Mouse (Mus musculus) C2C12 (cell line): ENCODE data around the gene Snapc3.

Source experiments
- CEBPB ChIP-seq: IDR thresholded peaks from one replicate; pipeline ENCODE4 v1.6.1; 2011; ENCODE audit warnings: low read depth, mild to moderate bottlenecking, control low read depth, moderate library complexity
- CTCF ChIP-seq: IDR thresholded peaks from one replicate; pipeline ENCODE4 v1.5.1; 2011; ENCODE audit not compliant: control insufficient read depth, insufficient read depth, insufficient read length
- MAX ChIP-seq: IDR thresholded peaks from one replicate; pipeline ENCODE4 v1.6.1; 2011; ENCODE audit warnings: mild to moderate bottlenecking, control low read depth
- MYOD1 ChIP-seq: IDR thresholded peaks from one replicate; pipeline ENCODE4 v1.6.1; 2011; ENCODE audit warnings: low read depth; ENCODE audit not compliant: control insufficient read depth, insufficient read length
- MYOG ChIP-seq: IDR thresholded peaks from one replicate; pipeline ENCODE4 v1.6.1; 2011; ENCODE audit not compliant: control insufficient read depth, insufficient read length; ENCODE audit errors: extremely low read depth
- USF1 ChIP-seq: IDR thresholded peaks from one replicate; pipeline ENCODE4 v1.6.1; 2011; ENCODE audit warnings: low read depth, mild to moderate bottlenecking, control low read depth, moderate library complexity

DNA sequence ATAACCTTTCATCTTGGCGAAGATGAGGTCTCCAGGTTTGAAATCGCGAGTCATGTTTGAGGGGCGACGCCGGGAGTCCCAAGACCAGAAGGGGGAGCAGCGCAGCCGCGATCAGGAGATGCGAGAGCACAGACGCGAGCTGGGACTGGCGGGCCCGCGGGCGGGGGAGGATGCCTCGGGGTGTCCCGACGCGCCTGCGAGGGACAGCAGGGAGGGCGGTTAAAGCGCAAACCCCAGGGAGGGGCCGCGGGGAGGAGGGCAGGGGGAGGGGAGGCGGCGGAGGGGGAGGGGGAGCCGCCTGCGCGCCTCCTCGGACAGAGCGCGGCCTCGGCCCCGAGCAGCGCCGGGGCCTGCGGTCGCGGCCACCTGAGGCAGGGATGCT, 68.2 kb downstream of the Snapc3 start:
- TF ChIP-seq CTCF: peak; percentile 54
- TF ChIP-seq MAX: peak; percentile 17
- no peak for TF ChIP-seq USF1
- TF ChIP-seq MYOD1: no peak
- no peak for TF ChIP-seq MYOG
- TF ChIP-seq CEBPB: no peak
